Mouse (Mus musculus): Measurements from ENCODE around the gene Rgs17. TPM values are rescaled to one million over a fixed set of nuclear protein-coding genes. Genes with fewer than 3 reads are reported as not detected.
A peak's percentile ranks its signal among the peaks of the same experiment; 100 is the strongest.
"Not testable (repeated sequence)": the region's sequence is repeated elsewhere in the genome, so short reads cannot be mapped to it uniquely, and the experiment has no call there.

Gene Rgs17
- total RNA-seq (2022) = 10 to 100 TPM; 32.8 to 40.5 (median 36.8) TPM

DNA sequence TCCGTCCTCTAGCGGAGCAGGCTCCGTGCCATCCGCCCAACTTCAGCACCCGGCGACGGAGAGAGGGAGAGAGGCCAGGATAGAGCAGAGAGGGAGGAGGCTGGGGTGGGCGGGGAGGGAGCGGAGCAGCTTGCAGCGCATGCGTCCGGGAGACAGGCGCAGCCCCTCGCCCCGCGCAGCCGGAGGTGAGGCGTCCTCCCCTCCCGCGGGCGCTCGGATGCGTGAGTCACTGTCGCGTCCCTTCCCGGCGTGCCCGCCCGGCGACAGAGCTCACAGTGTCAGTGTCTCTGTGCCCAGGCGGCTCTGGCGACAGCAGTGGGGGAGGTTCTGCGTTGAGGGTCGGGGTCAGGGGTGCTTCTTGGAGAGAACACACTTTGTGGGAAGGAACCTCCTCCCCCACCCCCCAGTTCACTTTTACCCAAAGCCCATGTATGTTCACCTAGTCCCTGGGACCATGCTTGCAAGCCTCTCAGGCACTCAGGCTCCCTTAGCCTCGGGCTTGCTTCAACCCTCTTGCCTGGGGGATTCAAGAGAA lies at the start of gene Rgs17:
Gene Rgs17, minus strand, starts transcription at position 107 of the 535 bp plus-strand sequence.
- peak; percentile 54 to 62 for DNase-seq (ENCODE audit: low spot score in 2 of 2)

DNA sequence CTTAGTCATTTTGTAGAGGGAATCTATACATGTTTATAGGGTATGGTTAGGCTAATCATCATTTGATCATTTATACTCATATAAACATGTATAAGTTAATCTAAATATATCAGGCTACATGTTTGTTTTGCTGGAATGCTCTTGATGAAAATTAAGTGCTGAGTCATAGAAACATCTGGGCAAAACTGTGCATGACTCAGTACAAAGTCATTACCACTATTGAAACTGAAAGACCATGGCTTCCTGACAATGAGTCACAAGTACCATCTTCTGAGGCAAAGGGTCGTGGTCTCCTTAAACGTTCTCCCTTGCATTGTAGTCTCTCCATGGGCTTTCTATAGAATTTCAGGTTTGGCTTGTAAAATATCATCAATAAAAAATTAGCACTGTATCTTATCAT lies 45.5 kb upstream of the Rgs17 start:
- DNase-seq (ENCODE audit: low spot score in 2 of 2) = no peak

DNA sequence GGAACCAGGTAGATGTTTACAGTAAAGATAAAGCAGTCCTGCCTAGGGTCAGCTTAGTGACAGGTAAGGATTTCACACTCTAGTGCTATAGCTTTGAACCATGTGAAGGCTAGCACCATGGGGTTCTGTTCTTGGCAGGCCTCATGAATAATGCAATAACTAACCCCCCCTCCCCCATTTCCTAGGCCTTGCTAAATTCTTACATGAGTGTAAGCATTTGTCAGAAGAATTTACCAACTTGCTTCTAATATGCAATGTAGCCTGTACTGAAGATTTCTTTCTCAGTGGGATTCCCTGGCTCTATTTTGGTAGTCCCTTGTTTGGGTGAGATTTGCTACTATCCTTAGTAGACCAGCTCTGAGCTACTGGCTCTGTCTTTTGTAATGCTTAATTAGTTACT lies 31.6 kb upstream of the Rgs17 start:
- DNase-seq (ENCODE audit: low spot score in 2 of 2) = not testable (repeated sequence)

DNA sequence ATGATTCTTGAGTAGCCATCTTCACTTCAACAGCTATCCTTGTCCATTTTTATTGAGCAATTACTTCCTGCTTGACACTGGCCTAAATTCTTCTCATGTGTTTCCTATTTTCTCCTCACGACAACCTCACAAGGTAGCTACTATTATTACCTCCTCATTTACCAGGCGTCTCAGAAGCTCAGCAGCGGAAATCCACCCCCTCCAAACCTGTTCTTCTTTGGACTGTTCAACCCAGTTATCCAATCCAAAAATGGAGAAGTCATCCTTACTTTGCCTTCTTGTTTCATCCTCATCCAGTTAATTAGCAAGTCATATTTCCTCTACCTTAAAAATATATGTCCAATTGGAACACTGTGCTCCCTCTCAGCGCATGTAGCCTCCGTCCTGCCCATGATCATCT lies 2.1 kb upstream of the Rgs17 start:
- no peak for DNase-seq (ENCODE audit: low spot score in 2 of 2)

DNA sequence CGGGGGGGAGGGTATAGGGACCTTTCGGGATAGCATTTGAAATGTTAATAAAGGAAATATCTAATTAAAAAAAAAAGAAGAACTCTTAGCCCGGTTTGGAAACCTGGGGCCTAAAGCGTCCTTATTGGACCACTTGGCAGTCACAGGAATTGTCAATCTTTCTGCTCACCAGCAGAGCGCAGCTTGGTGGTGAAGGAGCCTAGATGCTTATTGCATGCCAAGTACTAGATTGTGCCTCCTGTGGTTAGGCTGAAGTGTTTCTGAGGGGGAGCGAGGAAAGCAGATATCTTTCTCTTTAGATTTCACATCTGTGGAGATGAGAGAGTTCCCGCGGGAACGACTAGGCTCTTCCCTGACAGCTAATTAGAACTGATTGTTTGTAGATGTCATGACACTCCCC lies 896 bp upstream of the Rgs17 start:
- peak in 1 of 2 experiments; percentile 6 for DNase-seq (ENCODE audit: low spot score in 2 of 2)

DNA sequence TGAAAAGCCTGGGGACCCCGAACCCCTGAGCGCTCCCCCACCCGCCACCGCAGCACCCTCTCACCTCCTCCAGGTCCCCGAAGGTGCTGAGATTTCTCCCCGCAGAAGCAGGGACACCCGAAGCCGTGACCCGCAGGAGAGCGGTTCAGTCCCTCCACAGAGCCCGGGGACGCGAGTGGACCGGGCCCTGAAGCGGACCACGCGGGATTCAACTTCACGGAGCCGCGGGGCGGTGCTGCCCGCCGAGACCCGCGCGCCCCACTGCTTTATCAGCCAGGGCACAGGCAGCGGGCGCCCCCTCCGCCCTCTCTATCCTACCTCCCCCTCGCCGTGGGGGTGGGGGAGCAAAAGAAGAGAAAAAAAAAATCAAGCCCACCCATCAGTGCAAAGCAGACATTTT lies 429 bp downstream of the Rgs17 start:
- no peak for DNase-seq (ENCODE audit: low spot score in 2 of 2)

DNA sequence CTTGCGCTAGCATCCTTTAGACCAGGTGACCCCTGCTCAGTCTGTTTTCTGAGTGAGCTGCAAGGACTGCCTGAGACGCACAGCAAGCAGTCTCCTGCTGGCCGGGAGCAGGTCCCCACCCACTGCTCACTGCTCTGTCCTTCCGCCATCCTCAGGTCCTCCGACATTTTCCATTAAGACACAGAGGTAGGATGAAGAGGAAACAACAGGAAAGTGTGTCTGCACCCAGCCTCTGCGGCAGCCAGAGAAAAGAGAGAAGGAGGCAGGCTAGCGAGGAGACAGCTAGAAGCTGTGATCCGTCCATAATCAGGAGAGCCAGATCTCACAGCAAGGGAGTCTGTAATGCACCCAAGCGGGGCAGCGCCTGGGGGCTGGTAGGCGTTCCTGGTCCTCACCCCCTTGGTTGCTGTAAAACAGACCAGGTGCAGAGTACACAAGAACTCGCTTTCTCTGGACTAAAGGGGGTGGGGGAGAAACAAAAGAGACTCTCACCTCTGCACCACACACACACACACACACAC lies 1.1 kb downstream of the Rgs17 start:
- peak; percentile 19 to 34 for DNase-seq (ENCODE audit: low spot score in 2 of 2)

DNA sequence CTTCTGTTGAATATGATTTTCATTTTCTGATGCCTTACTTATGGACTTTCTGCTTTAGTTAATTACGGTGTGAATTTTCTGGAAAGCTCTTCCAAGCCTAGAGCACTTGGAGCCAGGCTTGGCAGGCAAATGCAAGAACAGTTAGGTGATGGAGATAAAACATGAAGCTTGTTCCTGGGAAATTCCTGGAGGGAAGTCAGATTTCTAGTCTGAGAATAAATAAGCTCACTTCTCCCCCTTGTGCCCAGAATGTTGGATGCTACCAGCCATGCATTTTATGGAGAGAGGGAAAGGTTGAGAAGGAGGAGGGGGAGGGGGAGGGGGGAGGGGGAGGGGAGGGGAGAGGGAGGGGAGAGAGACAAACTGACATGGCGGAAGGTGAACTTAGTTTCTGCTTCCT lies 17.8 kb downstream of the Rgs17 start:
- no peak for DNase-seq (ENCODE audit: low spot score in 2 of 2)

DNA sequence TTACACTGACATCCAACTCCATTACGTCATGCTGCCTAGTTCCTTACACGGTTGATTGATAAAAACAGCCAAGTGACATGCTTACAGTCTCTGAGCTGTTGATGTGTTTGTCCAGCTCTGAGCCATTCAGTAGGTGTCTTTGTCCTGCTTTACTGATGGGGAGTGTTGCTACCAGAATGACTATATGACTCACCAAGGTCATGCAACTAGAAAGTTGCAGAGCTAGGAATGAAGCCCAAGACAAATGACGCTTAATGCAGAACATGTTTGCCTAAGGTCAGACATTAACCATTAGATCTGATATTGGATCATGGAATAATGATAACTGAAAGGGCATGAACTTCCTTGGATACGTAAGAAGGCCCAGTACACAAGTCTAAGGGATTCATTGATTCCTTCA lies 20.4 kb downstream of the Rgs17 start:
- no peak for DNase-seq (ENCODE audit: low spot score in 2 of 2)

DNA sequence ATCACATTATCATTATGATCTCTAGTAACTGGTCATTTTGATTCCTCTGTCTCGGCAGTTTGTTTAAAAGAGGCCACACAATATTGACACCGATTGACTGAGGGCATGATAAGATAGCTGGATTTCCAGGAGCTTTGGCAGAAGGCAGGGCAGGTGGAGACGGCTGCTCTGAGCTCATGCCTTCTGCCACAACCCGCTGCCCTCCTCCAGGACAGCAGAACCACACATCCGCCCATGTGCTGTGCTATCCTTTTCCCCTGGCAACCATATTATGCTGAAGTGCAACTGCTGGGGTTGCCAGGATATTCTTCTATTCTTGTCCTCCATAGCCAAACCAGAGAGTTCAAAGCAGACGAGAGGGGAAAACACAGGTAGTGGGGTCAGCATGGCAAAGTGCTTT lies 21.5 kb downstream of the Rgs17 start:
- no peak for DNase-seq (ENCODE audit: low spot score in 2 of 2)

DNA sequence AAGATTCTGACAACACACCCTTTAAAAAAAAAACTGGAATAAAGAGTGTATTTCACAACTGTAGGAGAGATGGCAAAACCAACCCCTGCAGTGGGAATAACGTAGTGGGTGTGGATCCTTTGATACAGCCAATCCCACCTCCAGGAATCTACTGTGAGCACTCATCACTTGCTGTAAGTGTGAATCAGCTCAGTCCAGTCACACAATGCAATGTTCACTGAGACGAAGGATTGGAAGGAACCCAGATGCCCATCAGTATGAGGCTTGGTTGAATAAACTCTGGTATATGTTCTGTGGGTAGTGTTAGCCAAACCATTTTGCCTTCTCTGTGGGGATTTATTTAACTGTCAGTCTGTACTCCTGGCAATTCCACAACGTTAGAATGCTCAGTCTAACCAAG lies 45.1 kb downstream of the Rgs17 start:
- DNase-seq (ENCODE audit: low spot score in 2 of 2) = no peak

DNA sequence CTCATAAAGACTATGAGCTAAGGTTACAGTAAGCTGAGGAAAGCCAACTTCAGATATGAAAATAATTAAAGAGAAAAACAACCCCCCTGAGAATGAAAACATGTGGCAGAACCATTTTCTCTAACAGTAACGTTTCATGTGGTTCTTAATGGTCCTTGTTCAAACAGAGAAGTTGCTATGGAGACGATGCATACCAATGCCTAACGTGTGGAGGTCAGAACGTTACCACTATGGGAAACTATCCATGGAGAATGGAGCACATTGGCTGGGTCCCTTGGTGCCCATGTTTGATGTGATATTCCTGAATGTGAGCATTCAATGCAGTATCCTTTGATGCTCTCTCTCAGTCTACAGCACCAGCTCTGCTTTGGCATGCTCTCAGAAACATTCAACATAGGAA lies 51.1 kb downstream of the Rgs17 start:
- DNase-seq (ENCODE audit: low spot score in 2 of 2) = no peak

DNA sequence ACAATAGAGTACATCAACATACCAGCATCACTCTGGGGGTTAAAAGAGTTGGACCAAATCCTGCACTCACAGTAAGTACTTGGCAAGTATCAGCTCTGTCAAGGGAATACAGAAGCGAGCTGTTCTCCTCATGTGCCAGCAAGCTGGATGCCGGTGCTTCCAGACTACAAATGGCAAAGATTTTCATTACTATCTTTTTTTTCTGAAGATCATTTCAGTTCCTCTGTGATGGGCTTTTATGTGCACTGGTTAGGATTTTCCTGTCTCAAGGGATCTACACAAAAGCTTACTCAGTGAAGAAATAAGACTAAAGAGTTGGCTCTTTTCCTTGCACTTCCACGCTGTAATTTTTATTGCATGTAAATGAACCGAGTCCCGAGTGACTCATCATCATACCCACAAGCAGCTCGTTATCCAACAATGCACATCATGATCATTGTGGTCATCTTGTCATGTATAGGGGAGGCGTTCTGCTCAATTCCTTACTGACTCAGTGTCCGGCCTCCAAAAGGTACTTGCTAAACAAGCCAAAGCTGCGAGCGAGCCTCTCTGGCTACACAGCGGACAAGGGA lies 54.1 kb downstream of the Rgs17 start:
- DNase-seq (ENCODE audit: low spot score in 2 of 2) = peak in 1 of 2 experiments; percentile 21

DNA sequence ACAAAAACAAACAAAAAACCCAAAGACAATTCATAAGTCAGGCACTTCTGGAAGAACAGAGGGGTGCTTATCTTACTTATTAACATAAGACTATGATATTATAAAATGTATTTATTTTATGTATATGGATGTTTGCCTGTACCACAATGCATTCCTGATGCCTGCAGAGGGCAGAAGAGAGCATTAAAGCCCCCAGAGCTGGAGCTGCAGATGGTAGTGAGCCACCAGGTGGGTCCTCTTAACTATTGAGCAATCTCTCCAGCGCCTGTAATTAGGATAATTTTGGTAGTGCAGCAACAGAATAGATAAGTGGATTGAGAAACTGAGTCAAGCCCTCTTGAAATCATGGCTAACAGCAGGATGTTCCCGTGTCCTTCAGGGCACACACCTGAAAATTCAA lies 56.2 kb downstream of the Rgs17 start:
- no peak for DNase-seq (ENCODE audit: low spot score in 2 of 2)

DNA sequence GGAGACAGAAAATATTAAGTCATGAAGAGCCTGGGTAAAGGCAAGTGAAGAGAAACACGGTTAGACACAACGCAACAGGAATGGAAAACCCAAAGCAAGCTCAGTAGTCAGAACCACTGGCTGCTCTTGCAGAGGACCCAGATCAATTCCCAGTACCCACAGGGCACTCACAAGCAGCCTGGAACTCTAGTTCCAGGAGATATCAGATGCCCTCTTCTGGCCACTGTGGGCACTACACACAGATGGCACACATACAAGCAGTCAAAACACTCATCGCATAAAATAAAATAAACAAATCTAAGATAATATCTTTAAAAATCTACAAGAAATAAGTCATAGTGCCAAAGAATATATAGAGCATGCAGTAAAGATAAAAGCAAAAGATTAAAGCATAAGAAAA lies 59.5 kb downstream of the Rgs17 start:
- DNase-seq (ENCODE audit: low spot score in 2 of 2) = no peak

DNA sequence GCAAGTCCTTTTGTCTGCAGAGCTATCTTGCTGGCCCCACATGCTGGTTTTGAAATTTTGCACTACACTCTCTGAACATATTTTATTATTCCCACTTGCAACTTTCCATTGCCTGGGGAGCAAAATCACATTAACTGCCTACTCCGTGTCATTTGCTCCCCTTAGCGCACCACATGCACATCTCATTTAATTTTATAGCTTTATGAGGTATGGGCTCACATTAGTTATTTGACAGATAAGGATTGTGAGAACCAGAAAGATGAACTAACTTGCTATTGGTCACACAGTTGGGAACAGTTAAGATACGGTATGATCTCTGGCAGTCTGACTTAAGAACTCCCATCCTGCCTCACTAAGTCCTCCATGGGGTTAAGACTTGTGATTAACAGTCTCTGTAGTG lies 61.4 kb downstream of the Rgs17 start:
- DNase-seq (ENCODE audit: low spot score in 2 of 2) = no peak

DNA sequence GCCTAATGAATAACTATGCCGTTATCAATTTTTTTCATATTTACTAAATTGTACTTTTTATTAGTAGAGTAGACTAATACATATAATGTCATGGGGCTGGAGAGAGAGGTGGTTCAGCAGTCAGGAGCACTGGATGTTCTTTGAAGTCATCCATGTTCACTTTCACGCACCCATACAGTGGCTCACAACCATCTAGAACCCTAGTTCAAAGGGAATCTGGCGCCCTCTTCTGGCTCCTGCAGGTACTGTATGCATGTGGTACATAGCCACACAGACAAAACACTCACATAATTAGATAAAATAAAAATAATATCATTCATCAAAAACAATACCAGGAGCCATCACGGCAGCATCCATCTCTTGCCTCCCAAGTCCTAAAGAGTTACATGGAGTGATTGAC lies 62.5 kb downstream of the Rgs17 start:
- no peak for DNase-seq (ENCODE audit: low spot score in 2 of 2)

DNA sequence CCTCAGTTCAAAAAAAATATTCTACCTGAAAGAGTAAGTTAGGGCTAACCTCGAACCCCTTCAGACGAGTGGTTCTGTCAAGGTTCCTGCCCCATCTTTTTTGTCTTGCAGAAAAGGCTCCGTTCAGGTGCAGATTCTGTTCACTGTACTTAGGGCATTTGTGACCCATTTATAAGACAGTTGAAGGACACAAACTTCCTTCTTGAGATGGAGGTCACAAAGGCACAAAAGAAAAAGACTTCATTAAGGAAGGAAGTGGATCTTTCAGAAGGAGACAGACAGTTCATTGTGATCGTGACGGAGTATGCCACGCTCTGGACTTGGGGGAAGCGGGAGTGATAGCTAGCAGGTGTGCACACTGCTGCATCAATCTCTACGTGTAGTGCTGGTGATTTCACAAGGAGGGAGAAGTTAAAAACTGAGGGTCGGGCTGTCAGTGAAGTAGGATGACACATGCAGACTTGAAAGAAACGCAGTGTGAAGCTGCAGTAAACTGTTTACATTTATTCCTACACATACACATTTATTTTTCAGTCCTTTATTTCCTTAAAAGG lies 64.1 kb downstream of the Rgs17 start:
- DNase-seq (ENCODE audit: low spot score in 2 of 2) = no peak

DNA sequence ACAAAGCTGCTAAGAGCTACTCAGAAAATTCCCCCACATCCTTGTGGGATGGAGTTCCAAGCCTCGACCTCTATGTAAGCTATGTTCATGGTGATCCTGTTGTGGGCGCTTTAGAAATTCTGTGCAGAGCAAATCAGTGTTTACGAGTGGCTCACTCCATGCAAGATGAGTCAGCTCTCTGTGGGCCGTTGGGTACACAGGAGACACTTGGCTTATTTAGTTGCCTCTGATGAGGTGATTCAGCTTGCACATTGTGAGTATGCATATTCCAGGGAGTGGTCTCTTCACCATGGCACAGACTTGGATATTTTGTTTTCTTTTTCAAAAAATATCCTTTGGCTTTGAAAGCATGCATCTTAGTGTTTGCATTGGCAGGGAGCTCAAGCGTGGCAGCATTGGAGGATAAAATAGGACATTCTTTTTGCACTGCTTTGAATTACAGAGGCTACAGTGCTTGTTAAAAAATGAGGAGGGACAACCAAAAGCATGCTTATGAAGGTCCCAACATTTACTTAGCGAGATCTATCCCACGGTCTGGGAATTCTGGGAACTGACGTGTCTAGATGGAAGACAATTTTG lies 68.8 kb downstream of the Rgs17 start:
- DNase-seq (ENCODE audit: low spot score in 2 of 2) = no peak

DNA sequence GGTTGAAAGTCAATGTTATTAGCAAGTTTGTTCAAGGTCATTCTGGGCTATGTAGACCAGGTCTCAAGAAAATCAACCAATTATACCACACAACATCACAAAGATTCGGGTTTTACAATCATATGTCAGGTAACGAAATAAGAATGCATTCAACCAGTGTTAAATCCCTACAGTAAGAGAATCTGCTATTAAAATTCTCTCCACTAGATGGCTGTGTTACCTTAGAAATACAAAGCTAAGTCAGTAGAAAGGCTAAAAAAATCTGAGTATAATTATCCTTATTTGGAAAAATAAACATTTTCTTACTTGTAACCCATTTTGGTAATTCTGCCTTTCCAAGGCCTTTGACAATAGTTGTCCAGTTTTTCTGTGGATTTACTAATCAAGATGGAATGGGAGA lies 75.3 kb downstream of the Rgs17 start:
- DNase-seq (ENCODE audit: low spot score in 2 of 2) = no peak

DNA sequence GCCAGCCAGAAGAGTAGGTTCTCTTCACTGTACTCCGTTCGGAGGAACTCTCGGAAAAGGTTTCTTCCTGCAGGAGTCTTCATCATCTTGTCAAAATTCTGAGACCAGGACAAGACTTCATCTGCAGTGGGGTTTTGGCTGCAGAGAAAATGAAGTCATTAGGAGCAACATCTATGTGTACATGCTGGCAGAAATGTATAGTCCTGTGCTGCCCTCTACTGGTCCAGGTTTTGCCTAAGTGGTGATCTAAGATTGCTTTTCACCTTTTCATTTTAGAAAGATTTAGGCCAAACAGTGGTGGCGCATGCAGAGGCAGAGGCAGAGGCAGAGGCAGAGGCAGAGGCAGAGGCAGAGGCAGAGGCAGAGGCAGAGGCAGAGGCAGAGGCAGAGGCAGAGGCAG lies 80.8 kb downstream of the Rgs17 start:
- DNase-seq (ENCODE audit: low spot score in 2 of 2) = no peak

DNA sequence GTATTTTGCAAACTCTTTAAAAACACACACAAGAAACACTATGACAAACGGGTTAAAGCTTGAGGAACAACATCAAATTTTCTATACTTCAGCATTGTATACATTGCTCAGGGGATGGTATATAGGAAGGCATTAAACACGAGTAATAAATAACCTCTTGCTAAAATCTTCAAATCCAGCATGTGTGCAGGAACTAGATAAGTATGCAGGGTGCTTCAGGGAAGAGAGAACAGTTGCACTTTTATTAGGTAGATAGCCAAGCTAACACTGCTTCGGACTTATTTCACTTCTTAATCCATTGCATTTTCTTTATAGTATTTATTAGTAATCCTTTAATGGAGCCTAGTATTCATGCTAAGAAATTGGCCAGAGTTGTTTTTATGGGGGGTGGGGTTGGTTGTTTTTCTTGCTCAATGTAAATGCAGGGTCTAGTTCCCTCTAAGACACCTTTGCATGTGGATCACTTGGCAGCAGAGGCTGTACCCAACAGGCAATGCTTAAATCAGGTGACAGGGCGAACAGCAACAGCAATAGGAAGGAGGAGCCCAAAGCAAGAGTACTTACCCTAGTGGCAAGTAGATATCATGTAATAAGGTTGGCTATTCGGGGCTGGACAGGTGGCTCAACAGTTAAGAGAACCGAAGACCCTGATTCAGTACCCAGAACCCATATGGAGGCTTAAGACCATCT lies 95.7 kb downstream of the Rgs17 start:
- no peak for DNase-seq (ENCODE audit: low spot score in 2 of 2)

All from layer of hippocampus, adult 8-10 months (tissue).